Mouse (Mus musculus): Measurements from ENCODE around the gene Rflnb. TPM values are rescaled to one million over a fixed set of nuclear protein-coding genes. Genes with fewer than 3 reads are reported as not detected.
"Not testable (repeated sequence)": the region's sequence is repeated elsewhere in the genome, so short reads cannot be mapped to it uniquely, and the experiment has no call there.

The Rflnb gene
- polyA plus RNA-seq, 1 experiment from 2014 or later: 12.6 TPM

DNA sequence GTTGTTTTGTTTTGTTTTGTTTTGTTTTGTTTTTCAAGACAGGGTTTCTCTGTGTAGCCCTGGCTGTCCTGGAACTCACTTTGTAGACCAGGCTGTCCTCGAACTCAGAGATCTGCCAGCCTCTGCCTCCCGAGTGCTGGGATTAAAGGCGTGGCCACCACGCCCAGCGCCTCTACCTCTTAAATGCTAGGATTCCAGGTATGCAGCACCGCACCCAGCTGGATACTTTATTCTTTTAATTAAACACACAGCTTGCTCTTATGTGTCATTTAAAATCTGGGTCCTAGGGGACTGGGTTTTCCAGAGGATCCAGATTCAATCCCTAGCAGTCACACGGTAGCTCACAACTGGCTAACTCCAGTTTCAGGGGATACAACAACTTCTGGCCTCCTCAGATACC, 23.3 kb downstream of the Rflnb start:
- not testable (repeated sequence) for H3K4me1 ChIP-seq; H3K27ac ChIP-seq (replicated peaks); ATAC-seq (ENCODE audit: low FRiP score); H3K9ac ChIP-seq (replicated peaks); H3K4me2 ChIP-seq; H3K36me3 ChIP-seq; H3K27me3 ChIP-seq (replicated peaks); H3K9me3 ChIP-seq (replicated peaks); H3K4me3 ChIP-seq (replicated peaks)
- 93% methylated on average over 7 of the region's 7 CpGs for WGBS

DNA sequence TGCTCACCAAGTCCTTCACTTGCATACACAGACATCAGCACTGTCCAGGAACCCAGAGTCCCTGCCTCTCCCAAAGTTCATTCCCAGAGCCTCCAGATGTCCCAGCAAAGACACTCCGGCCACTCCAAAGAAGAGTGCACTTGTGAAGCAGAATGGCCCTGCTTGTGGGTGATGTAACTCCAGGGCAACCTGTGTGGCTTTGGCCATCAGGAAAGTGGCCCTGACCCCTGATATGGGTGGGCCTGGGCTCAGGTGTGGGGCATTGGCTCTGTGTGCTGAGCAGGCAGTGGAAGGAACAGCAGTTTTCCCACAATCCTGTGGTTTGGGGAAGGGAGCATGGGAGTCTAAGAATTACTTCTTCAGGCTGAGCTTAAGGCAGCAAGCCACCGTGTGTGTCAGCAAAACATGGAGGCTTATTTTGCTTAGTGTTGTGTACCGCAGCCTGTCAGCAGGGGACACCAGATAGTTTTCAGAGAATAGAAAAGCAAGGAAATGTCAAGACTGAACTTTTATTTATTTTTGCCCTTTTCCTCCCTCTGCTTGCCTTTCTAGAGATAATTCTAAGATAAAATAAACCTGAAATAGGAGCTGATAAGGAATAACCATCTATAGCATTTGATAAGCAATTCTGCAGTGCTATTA, 26.2 kb downstream of the Rflnb start:
- Histone ChIP-seq H3K4me2 (no peak overlapping the region), H3K36me3 (no peaks in the 10 kb centered on the region), H3K27ac (replicated peaks) (no peak overlapping the region), H3K9ac (replicated peaks) (no peak overlapping the region), H3K4me3 (replicated peaks) (no peak overlapping the region), H3K9me3 (replicated peaks) (no peaks in the 10 kb centered on the region), H3K27me3 (replicated peaks) (0 out of 2 replicates have a peak, but pooled peaks cover 9% of the 10 kb centered on the region), H3K4me1 (peaks cover 3% of the 10 kb centered on the region; the same call in 1 of the 2 replicates)
- WGBS: 57% methylated on average over 3 of the region's 3 CpGs
- no peak for ATAC-seq (ENCODE audit: low FRiP score)

DNA sequence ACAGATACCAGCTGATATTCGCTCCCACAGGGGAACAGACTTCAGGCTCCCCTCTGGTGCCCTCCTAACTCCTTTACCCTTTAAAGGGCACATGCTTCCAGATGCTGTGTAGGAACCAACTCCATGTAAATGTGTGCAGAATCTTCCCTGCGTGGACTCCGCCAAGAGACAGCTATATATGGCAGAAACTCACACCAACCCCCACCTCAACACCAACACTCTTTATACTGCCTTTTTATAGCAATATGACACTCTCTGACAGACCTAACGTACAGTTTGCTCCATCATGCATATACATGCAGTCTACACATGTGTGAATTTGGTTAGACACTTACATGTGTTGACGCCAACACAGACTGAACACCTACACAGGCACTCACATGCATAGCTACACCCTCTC, 26.9 kb downstream of the Rflnb start:
- Histone ChIP-seq H3K9ac (replicated peaks) (no peak overlapping the region), H3K4me2 (no peak overlapping the region), H3K36me3 (no peaks in the 10 kb centered on the region), H3K27ac (replicated peaks) (no peak overlapping the region), H3K4me1 (peaks cover 3% of the 10 kb centered on the region; the same call in 1 of the 2 replicates), H3K4me3 (replicated peaks) (no peak overlapping the region), H3K27me3 (replicated peaks) (0 out of 2 replicates have a peak, but pooled peaks cover 9% of the 10 kb centered on the region), H3K9me3 (replicated peaks) (no peaks in the 10 kb centered on the region)
- ATAC-seq (ENCODE audit: low FRiP score): no peak
- WGBS: 79% methylated on average over 5 of the region's 5 CpGs

- H3K27ac ChIP-seq (replicated peaks): no peak within 1 kb of the TSS
- H3K36me3 ChIP-seq: no peaks in the 10 kb centered on the region
- no peaks in the 10 kb centered on the region for H3K9me3 ChIP-seq (replicated peaks)
- peak within 1 kb of the TSS; percentile 77 for H3K4me2 ChIP-seq
- peaks cover 3% of the 10 kb centered on the region; the same call in 1 of the 2 replicates for H3K4me1 ChIP-seq
- peak within 1 kb of the TSS; percentile 47 for H3K9ac ChIP-seq (replicated peaks)
- H3K4me3 ChIP-seq (replicated peaks): peak within 1 kb of the TSS; percentile 53
- 0 out of 2 replicates have a peak, but pooled peaks cover 9% of the 10 kb centered on the region for H3K27me3 ChIP-seq (replicated peaks)
- WGBS: 12% methylated on average over 36 of the region's 36 CpGs
- peak; percentile 87 for ATAC-seq (ENCODE audit: low FRiP score)
Observed at GRCm38 (mm10) chr11:75999440-76000155, 28.0 kb downstream of the Rflnb start, which contains the start of gene 1700016K19Rik. 1700016K19Rik (plus strand) TSS chr11:75999912.

DNA sequence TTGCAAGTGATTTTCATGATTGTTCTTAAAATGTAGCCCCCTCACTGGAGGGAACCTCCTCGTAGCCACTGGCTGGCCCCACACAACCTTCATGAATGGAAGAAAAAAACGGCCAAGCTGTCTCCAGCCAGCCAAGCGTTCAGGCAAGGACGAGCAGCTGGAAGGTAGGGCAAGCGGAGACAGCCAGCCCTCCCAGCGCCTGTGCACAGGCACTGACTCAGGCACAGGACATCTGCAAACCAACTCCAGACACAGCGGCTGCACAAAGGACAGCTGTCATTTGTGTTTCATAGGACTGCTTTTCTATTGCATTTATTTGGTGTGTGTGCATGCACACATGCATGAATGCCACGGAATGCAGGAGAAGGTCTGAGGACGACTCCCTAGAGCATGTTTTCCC, 33.2 kb downstream of the Rflnb start:
- 52% methylated on average over 9 of the region's 9 CpGs for WGBS
- Histone ChIP-seq H3K27me3 (replicated peaks) (no peaks in the 10 kb centered on the region), H3K4me3 (replicated peaks) (no peak overlapping the region), H3K4me1 (no peaks in the 10 kb centered on the region), H3K9me3 (replicated peaks) (no peaks in the 10 kb centered on the region), H3K36me3 (no peaks in the 10 kb centered on the region), H3K9ac (replicated peaks) (no peak overlapping the region), H3K27ac (replicated peaks) (no peak overlapping the region), H3K4me2 (no peak overlapping the region)
- no peak for ATAC-seq (ENCODE audit: low FRiP score)

DNA sequence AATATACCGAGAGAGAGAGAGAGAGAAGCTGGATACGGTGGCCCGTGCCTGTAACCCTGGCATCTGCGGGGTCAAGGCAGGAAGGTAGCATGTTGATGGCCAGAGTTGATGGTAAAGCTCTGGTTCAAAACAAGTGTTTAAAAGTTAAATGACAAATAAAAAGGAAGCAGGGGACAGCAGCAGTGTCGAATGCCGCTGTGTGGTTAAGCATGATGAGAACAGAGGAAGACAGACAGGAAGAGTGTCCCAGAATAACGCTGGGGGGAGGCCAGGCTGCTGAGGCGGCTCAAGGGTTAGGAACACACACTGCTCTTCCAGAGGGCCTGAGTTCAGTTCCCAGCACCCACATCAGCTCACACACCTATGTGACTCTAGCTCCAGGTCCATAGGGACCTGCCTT, 35.1 kb downstream of the Rflnb start:
- Histone ChIP-seq H3K27ac (replicated peaks) (no peak overlapping the region), H3K9ac (replicated peaks) (no peak overlapping the region), H3K4me1 (no peaks in the 10 kb centered on the region), H3K4me3 (replicated peaks) (no peak overlapping the region), H3K9me3 (replicated peaks) (no peaks in the 10 kb centered on the region), H3K27me3 (replicated peaks) (no peaks in the 10 kb centered on the region), H3K4me2 (no peak overlapping the region), H3K36me3 (no peaks in the 10 kb centered on the region)
- WGBS: 86% methylated on average over 8 of the region's 8 CpGs
- ATAC-seq (ENCODE audit: low FRiP score): no peak

GRCm38 (mm10) chr11:75991911-75992310, 35.7 kb downstream of the Rflnb start:
- no peak for ATAC-seq (ENCODE audit: low FRiP score)
- no peak overlapping the region for H3K4me2 ChIP-seq
- no peak overlapping the region for H3K9ac ChIP-seq (replicated peaks)

DNA sequence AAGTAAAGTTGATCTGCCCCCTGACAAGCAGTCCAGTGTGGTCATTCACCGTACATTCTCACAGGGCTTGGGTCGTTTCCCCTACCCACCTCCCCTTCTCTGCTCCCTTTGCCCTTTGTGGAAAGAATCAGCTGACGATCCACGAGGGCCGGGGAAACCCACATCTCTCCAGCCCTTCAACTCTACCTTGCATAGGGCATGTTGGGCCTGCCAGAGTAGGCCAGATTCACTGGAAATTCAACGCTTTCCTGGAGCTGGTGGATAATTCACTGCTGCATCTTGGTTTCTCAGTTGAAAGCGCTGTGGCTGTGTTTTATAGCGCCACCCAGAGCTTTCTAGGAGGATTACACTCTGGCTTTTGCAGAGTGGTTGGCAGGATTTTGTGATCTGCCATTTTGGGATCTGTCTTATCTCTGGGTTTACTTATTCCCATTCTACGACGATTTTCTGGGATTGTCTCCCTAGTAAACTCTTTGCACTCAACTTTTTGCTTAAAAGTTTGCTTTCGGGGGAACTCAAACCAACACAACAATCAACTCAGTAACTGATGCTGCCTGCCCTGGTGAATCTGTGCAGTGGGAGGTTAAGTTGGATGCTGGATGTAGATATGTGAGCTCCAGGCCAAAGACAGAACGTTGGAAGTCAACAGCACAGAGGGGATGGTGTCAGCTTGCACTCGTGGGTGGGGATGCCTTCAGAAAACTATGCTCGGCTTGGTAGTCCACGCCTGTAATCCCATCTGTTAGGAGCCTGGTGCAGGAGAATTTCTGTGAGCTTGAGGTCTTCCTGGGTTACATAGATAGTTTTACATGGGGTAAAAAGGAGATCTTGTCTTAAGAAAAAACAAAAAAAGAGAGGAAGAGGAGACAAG, 36.4 kb downstream of the Rflnb start:
- Histone ChIP-seq H3K4me2 (no peak overlapping the region), H3K4me1 (no peaks in the 10 kb centered on the region), H3K36me3 (no peaks in the 10 kb centered on the region), H3K27me3 (replicated peaks) (no peaks in the 10 kb centered on the region), H3K4me3 (replicated peaks) (no peak overlapping the region), H3K27ac (replicated peaks) (no peak overlapping the region), H3K9ac (replicated peaks) (no peak overlapping the region), H3K9me3 (replicated peaks) (no peaks in the 10 kb centered on the region)
- ATAC-seq (ENCODE audit: low FRiP score): no peak
- 82% methylated on average over 15 of the region's 15 CpGs for whole genome bisulfite sequencing

More at GRCm38 (mm10) chr11:75991911-75992310, 35.7 kb downstream of the Rflnb start:
- 97% methylated on average over 8 of the region's 8 CpGs for WGBS
- no peaks in the 10 kb centered on the region for H3K4me1 ChIP-seq
- no peak overlapping the region for H3K4me3 ChIP-seq (replicated peaks)
- H3K27ac ChIP-seq (replicated peaks): no peak overlapping the region
- no peaks in the 10 kb centered on the region for H3K9me3 ChIP-seq (replicated peaks)
- H3K36me3 ChIP-seq: no peaks in the 10 kb centered on the region
- no peaks in the 10 kb centered on the region for H3K27me3 ChIP-seq (replicated peaks)

DNA sequence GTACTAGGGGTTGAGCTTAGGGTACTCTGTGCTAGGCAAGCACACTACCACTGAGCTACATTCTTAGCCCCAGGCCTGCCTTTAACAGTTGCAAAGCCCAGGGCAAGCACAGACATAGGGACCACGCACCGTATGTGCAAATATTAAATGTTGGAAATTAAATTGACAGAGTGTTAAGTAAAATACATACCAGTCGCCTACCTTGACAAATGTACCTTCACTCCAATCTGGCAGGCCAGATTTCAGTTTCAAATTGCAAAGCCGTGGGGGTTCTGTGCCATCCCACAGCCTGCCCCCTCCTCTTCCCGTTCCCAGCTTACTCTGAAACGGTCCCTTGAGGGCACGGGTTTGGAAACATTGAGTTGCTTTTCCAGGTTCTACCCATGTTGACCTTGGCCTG, 41.6 kb downstream of the Rflnb start:
- Histone ChIP-seq H3K4me2 (no peak overlapping the region), H3K9me3 (replicated peaks) (no peaks in the 10 kb centered on the region), H3K36me3 (no peaks in the 10 kb centered on the region), H3K4me3 (replicated peaks) (no peak overlapping the region), H3K27me3 (replicated peaks) (no peaks in the 10 kb centered on the region), H3K4me1 (no peaks in the 10 kb centered on the region), H3K27ac (replicated peaks) (no peak overlapping the region), H3K9ac (replicated peaks) (no peak overlapping the region)
- WGBS: 81% methylated on average over 7 of the region's 7 CpGs
- ATAC-seq (ENCODE audit: low FRiP score): no peak

GRCm38 (mm10) chr11:75984581-75984980, 43.0 kb downstream of the Rflnb start:
- Histone ChIP-seq H3K4me2 (no peak overlapping the region), H3K27ac (replicated peaks) (no peak overlapping the region), H3K4me1 (no peaks in the 10 kb centered on the region), H3K9me3 (replicated peaks) (no peaks in the 10 kb centered on the region), H3K27me3 (replicated peaks) (no peaks in the 10 kb centered on the region), H3K36me3 (no peaks in the 10 kb centered on the region), H3K4me3 (replicated peaks) (no peak overlapping the region), H3K9ac (replicated peaks) (no peak overlapping the region)
- no peak for ATAC-seq (ENCODE audit: low FRiP score)
- 86% methylated on average over 1 of the region's 1 CpGs for WGBS

DNA sequence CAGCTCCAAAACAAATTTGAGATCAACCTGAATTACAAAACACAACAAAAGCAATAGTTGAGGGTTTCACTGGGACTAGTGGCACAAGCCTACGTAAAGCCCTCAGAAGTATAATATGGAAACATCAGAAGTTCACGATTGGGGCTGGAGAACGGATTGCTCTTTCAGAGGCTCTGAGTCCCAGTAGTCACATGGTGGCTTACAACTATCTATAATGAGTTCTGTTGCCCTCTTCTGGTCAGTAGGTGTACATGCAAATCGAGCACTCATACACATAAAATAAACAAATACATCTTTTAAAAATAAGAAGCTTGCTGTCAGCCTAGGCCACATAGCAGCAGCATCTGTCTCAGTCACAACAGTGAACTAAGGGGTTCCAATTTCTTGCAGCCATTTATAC, 44.4 kb downstream of the Rflnb start:
- H3K4me1 ChIP-seq: no peaks in the 10 kb centered on the region
- H3K27me3 ChIP-seq (replicated peaks): no peaks in the 10 kb centered on the region
- no peak overlapping the region for H3K4me2 ChIP-seq
- no peak for ATAC-seq (ENCODE audit: low FRiP score)
- H3K9me3 ChIP-seq (replicated peaks): no peaks in the 10 kb centered on the region
- H3K27ac ChIP-seq (replicated peaks): no peak overlapping the region
- WGBS: 79% methylated on average over 4 of the region's 4 CpGs
- no peak overlapping the region for H3K9ac ChIP-seq (replicated peaks)
- no peak overlapping the region for H3K4me3 ChIP-seq (replicated peaks)
- no peaks in the 10 kb centered on the region for H3K36me3 ChIP-seq

All from neural tube, embryonic 15.5 days (tissue).